Mouse (Mus musculus) thymus, postnatal 14 days (tissue): Measurements from ENCODE around the gene Ndc1.
A peak's percentile ranks its signal among the peaks of the same experiment; 100 is the strongest.

Source experiments
- DNase-seq: peaks from one replicate; pipeline ENCODE4 v3.0.0; 2021

Gene Ndc1

DNA sequence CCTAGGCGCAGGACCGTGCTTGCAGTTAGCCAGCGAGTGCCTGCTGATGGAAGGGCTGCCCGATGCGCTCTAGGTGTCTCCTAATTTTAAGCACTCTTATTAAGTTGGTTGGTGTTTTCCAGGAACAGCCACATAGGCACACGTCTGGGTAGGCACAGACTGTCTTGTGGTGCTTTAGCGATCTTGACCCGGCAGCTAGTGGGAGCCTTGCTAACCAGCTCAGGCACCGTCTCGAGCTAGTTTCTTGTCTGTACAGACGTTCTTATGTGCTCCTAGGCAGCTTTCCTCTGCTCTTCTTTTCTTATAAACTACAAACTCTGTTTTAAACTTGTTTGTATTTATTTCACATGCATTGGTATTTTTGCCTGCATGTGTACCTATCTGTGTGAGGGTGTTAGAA, 76.0 kb downstream of the Ndc1 start:
- no peak for DNase-seq

DNA sequence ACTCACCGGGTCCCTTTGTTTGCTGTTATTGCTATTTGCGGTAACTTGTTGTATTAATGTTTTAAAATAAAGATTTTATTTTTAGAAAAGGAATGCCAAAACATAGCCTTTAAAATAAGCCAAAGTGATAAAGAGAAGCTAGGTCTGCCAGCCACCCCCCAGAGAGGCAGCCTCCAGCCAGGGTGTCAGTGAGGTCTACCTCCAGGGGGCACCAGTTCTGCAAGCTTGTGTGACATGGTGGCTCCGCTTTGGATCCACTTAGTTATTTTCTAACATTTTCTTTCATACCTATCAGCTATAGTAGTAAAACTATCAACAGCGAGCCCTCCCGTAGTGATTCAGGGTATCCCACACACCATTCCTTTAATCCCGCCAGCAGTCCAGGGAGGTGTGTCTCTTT, 80.9 kb downstream of the Ndc1 start:
- peak; percentile 19 for DNase-seq

- DNase-seq: no peak
Measured at GRCm38 (mm10) chr4:107449519-107449918, 81.9 kb downstream of the Ndc1 start.

DNA sequence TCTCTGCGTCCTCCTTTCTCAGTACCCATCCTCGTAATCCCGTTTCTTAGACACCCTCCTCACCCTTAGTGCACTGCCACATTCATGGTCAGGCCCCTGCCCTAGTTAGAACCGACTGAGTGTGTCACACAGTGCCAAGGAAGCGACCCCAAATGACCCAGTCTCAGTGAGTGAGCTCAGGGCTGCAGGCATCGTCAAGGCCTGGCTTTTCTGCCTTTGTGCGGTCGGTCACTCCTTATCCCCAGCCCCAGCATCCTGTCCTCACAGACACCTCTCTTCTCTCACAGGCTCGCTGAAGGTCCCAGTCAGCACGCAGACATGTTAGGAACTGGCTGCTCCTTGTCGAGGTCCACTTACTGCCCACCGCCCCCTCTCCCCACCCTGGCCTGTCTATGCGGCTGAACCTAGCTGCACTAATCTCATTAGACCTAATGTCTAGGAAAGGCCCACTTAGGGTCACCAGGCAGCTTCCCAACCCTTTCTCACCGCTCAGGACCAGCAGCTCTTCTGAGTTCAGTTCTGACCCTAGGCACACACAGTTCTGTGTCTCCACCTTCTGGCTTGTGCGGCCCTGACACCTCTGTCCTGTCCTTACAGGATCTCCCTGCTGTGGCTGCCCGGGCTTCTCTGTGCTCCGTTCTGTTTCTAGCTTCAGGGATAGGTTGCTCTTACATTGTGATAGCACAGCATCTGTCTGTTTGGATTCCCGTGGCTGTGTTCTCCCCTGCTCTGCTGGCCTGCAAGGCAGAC, 84.9 kb downstream of the Ndc1 start:
- DNase-seq: no peak

DNA sequence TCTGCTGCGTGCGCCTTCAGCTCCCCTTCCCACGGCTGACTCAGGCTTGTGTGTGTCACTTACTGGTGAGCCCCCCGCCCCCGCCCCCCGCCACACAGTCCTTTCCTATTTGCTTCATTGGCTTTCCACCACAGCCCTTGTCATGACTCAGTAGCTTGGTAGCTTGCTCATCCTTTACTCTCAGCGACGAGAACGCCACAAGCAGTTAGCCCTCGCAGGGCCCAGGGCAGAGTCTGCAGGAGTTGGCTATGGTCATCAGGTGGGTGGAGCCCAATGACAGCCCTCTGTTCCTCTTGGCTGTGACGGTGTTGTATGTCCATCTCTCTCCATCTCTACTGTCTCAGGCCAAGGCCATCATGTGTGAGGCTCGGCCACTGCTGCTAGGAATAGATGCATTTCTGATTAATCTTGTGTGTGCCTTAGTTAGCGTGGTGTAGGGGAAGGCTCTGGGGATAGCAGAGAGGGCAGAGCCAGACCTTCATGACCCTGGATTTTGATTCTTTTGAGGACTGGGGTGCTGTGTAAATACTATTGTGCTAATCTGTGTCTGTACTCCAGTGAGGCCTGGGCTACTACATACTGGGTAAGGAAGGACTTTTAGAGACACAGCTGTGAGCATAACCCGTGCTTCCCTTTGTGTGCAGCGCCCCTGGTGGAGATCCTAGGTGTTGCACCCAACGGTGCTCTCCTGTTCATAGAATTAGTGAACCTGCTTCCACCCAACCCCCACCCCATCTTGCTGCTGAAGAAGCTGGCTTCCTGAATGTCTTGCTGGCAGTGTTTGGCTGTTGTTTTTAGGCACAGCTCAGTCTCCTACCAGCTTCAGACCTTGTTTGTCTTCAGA, 85.8 kb downstream of the Ndc1 start:
- DNase-seq: peak; percentile 96

- no peak for DNase-seq
Measured at GRCm38 (mm10) chr4:107457602-107458001, 90.0 kb downstream of the Ndc1 start.

DNA sequence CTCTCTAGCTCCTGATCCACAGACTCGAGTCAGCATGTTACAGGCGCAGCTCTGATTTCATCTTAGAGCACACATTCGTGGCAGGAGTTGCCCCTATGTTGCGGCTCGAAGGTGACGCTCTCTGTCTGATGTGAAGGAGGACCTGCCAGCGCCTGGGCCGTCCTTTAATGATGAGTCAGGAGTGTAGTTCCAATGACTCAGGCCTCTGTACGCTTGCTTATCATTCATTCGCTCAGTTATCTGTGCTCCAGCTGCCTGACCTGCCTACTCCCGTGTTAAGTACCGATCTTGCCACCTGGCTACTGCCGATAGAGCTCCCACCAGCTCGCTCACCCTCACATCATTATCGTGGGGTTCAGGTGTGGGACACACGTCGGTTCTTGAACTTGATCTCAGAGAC, 91.3 kb downstream of the Ndc1 start:
- DNase-seq: no peak

DNA sequence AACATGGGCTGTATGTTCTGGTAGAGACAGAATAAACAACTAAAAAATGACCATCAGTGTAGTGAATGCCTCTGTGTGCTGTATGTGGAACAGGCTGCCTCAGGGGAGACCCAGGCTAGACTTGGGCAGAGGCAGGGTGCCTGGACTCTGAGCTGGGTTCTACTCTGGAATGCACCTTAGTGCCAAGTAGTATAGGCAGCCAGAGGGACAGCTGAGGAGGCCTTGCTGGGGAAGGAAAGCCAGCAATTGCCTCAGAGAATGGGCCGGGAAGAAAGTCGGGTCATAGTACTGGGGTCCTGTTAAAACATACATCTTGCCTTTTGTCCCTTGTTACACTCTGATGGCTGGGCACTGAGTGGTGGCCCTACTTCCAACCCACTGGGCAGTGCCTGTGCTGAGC, 91.9 kb downstream of the Ndc1 start:
- DNase-seq: no peak

- no peak for DNase-seq
Measured at GRCm38 (mm10) chr4:107460468-107460867, 92.9 kb downstream of the Ndc1 start.
